Mouse (Mus musculus) kidney, embryonic 15.5 days (tissue): ENCODE data around the gene Vamp5. TPM values are rescaled to one million over a fixed set of nuclear protein-coding genes. Genes with fewer than 3 reads are reported as not detected.

Experiments used
- ATAC-seq: fragments of 200-750 bp; cut with Nextera tagmentation; replicated peaks from 2 replicates; pipeline ENCODE4 v1.8.0; 2017; ENCODE audit warnings: moderate TSS enrichment; ENCODE audit not compliant: low FRiP score
- H3K27ac ChIP-seq: fragments of 300-500 bp; sonication (generic); 2 replicates; pipeline ENCODE4 v1.5.1; 2015; ENCODE audit warnings: mild to moderate bottlenecking, inconsistent platforms
- H3K27me3 ChIP-seq: fragments of 300-500 bp; sonication (generic); 2 replicates; pipeline ENCODE4 v1.6.1; 2015; ENCODE audit warnings: inconsistent platforms
- H3K36me3 ChIP-seq: fragments of 300-500 bp; sonication (generic); 2 replicates; pipeline ENCODE4 v1.6.1; 2015; ENCODE audit warnings: inconsistent platforms
- H3K4me1 ChIP-seq: fragments of 300-500 bp; sonication (generic); 2 replicates; pipeline ENCODE4 v1.6.1; 2015; ENCODE audit warnings: inconsistent platforms
- H3K4me2 ChIP-seq: fragments of 300-500 bp; sonication (generic); 2 replicates; pipeline ENCODE4 v1.6.1; 2015; ENCODE audit warnings: moderate library complexity, mild to moderate bottlenecking, inconsistent platforms
- H3K4me3 ChIP-seq: fragments of 300-500 bp; sonication (generic); replicated peaks from 2 replicates; pipeline ENCODE4 v1.5.1; 2015; ENCODE audit warnings: mild to moderate bottlenecking, inconsistent platforms
- H3K9ac ChIP-seq: fragments of 300-500 bp; sonication (generic); 2 replicates; pipeline ENCODE4 v1.6.1; 2015; ENCODE audit warnings: mild to moderate bottlenecking, inconsistent platforms
- H3K9me3 ChIP-seq: fragments of 300-500 bp; sonication (generic); replicated peaks from 2 replicates; pipeline ENCODE4 v1.6.1; 2016; ENCODE audit warnings: inconsistent platforms
- WGBS: fragments of 180-500 bp; shearing (Covaris S2); methylation state at CpG from one replicate; pipeline ENCODE4 v1.1.7; 2015; ENCODE audit warnings: mixed read lengths; 5-methylcytosine and 5-hydroxymethylcytosine counted together
- polyA plus RNA-seq: library from polyadenylated mRNA; unstranded; fragments of >200 nt; fragmentation: Nextera tagmentation; extraction: Ambion mirVana; gene quantifications from 2 replicates; pipeline ENCODE4 v1.2.1, GENCODE M21; 2015

Vamp5 gene
- polyA plus RNA-seq, 1 experiment from 2014 or later = 40.7 TPM

DNA sequence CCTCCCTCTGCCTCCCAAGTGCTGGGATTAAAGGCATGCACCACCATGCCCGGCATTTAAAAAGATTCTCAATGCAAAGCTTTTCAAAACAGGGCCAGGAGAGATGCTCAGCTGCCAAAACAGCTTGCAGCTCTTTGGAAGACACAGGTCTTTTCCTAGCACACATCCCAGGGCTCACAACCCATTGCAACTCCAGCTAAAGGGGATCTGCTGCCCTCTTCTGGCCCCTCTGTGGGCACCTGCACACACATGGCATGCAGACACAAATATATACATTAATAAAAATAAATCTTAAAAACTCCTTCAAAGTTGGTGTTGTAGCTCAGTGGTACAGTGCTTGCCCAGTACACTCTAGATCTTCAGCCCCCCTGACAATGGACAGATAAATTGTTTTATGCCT is 29.7 kb upstream of the Vamp5 start:
- Histone ChIP-seq H3K9me3 (no peaks in the 10 kb centered on the region), H3K27ac (no peak overlapping the region), H3K4me1 (peaks cover 10% of the 10 kb centered on the region), H3K4me2 (no peak overlapping the region), H3K27me3 (no peaks in the 10 kb centered on the region), H3K9ac (no peak overlapping the region), H3K36me3 (no peaks in the 10 kb centered on the region), H3K4me3 (no peak overlapping the region)
- ATAC-seq = no peak
- WGBS = 42% methylated on average over 1 of the region's 1 CpGs

DNA sequence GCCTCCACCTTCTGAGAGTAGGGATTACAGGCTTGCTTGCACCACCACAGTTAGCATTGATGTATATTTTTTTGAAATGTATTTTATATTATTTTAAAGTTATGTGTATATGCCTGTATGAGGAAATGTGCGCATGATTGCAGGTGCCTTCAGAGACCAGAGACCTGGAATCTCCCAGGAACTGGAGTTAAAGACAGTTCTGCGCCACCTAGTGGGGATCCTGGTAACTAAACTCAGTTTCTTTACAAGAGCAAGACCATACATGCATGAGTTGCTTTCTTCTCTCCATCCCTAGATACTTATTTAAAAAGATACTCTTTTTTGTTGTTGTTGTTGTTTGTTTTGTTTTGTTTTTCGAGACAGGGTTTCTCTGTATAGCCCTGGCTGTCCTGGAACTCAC is 29.3 kb upstream of the Vamp5 start:
- no peak overlapping the region for H3K4me3 ChIP-seq
- H3K9ac ChIP-seq = no peak overlapping the region
- 19% methylated on average over 3 of the region's 3 CpGs for WGBS
- no peak overlapping the region for H3K4me2 ChIP-seq
- H3K36me3 ChIP-seq = no peaks in the 10 kb centered on the region
- no peaks in the 10 kb centered on the region for H3K27me3 ChIP-seq
- no peaks in the 10 kb centered on the region for H3K9me3 ChIP-seq
- no peak for ATAC-seq
- peaks cover 6% of the 10 kb centered on the region for H3K4me1 ChIP-seq
- no peak overlapping the region for H3K27ac ChIP-seq

DNA sequence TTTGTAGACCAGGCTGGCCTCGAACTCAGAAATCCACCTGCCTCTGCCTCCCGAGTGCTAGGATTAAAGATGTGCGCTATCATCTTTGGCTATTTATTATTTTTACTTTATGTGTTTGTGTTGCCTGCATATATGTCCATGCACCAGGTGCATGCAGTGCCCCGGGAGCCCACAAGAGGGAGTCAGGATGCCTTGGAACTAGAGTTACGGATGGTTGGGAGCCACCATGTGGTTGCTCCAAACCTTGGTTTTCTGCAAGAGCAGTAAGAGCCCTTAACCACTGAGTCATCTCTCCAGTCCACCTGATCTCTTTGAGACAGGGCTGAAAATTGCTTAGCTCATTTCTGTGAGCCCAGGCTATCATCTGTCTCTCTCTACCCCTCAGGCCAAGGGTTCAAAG is 26.9 kb upstream of the Vamp5 start:
- H3K4me2 ChIP-seq = no peak overlapping the region
- ATAC-seq = peak; percentile 86
- no peaks in the 10 kb centered on the region for H3K27me3 ChIP-seq
- WGBS = 2% methylated on average over 5 of the region's 5 CpGs
- no peak overlapping the region for H3K4me3 ChIP-seq
- no peaks in the 10 kb centered on the region for H3K36me3 ChIP-seq
- no peak overlapping the region for H3K9ac ChIP-seq
- no peak overlapping the region for H3K27ac ChIP-seq
- H3K9me3 ChIP-seq = no peaks in the 10 kb centered on the region
- no peaks in the 10 kb centered on the region for H3K4me1 ChIP-seq

- Histone ChIP-seq H3K9ac (no peak overlapping the region), H3K36me3 (no peaks in the 10 kb centered on the region), H3K4me1 (no peaks in the 10 kb centered on the region), H3K4me2 (no peak overlapping the region), H3K27me3 (no peaks in the 10 kb centered on the region), H3K9me3 (no peaks in the 10 kb centered on the region), H3K4me3 (no peak overlapping the region), H3K27ac (no peak overlapping the region)
- no peak for ATAC-seq
- 81% methylated on average over 7 of the region's 7 CpGs for WGBS
Observed at GRCm38 (mm10) chr6:72405356-72405755, 25.1 kb upstream of the Vamp5 start.

- no peak for ATAC-seq
- H3K27ac ChIP-seq = no peak overlapping the region
- no peak overlapping the region for H3K4me3 ChIP-seq
- WGBS = 21% methylated on average over 7 of the region's 7 CpGs
- H3K9me3 ChIP-seq = no peaks in the 10 kb centered on the region
- no peaks in the 10 kb centered on the region for H3K27me3 ChIP-seq
- H3K4me2 ChIP-seq = no peak overlapping the region
- H3K9ac ChIP-seq = no peak overlapping the region
- no peaks in the 10 kb centered on the region for H3K36me3 ChIP-seq
- H3K4me1 ChIP-seq = 0 out of 2 replicates have a peak, but pooled peaks cover 2% of the 10 kb centered on the region
Observed at GRCm38 (mm10) chr6:72401875-72402274, 21.6 kb upstream of the Vamp5 start.

DNA sequence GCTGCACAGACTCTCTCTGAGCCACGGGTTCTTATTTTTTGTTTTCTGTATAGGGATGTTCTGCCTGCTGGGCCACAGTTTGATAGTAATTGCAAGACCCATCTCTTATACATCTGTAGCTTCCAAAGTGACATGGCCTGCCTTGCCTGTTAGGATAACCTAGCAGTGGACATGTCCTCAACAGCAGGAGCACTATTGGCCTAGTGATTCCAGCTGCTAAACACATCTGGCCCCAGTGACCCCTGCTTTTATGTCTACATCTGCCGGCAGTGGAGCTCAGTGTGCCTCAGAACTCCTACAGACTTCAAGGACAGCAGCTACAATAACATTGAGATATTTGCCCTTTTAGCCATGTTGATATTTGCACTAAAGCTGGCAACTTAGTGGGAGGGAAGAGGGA is 19.7 kb upstream of the Vamp5 start:
- H3K27me3 ChIP-seq = no peaks in the 10 kb centered on the region
- ATAC-seq = no peak
- H3K36me3 ChIP-seq = no peaks in the 10 kb centered on the region

GRCm38 (mm10) chr6:72396837-72397251 is 16.6 kb upstream of the Vamp5 start:
- H3K4me3 ChIP-seq = no peak overlapping the region
- no peak for ATAC-seq
- H3K9ac ChIP-seq = no peak overlapping the region
- peaks cover 5% of the 10 kb centered on the region; the same call in 1 of the 2 replicates for H3K4me1 ChIP-seq
- no peak overlapping the region for H3K4me2 ChIP-seq
- no peaks in the 10 kb centered on the region for H3K36me3 ChIP-seq
- no peaks in the 10 kb centered on the region for H3K9me3 ChIP-seq
- no peak overlapping the region for H3K27ac ChIP-seq
- no peaks in the 10 kb centered on the region for H3K27me3 ChIP-seq
- 79% methylated on average over 10 of the region's 10 CpGs for WGBS

More for the DNA sequence above, 19.7 kb upstream of the Vamp5 start:
- no peaks in the 10 kb centered on the region for H3K9me3 ChIP-seq
- no peak overlapping the region for H3K4me3 ChIP-seq
- 0 out of 2 replicates have a peak, but pooled peaks cover 2% of the 10 kb centered on the region for H3K4me1 ChIP-seq
- H3K27ac ChIP-seq = no peak overlapping the region
- H3K9ac ChIP-seq = no peak overlapping the region
- 35% methylated on average over 2 of the region's 2 CpGs for WGBS
- H3K4me2 ChIP-seq = no peak overlapping the region

DNA sequence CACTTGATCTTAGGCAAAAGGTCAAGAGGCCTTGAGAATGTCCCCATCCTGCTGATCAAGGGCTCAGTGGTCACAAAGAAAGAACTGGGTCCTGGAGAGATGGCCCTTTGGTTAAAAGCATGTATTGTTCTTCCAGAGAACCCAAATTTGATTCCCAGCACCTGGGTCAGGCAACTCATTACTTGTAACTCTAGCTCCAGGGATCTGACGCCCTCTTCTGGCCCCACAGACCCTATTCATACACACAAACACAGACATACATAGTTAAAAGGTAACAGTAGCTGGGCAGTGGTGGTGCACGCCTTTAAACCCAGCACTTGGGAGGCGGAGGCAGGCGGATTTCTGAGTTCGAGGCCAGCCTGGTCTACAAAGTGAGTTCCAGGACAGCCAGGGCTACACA is 12.1 kb upstream of the Vamp5 start:
- no peak for ATAC-seq
- Histone ChIP-seq H3K9ac (no peak overlapping the region), H3K4me2 (no peak overlapping the region), H3K27me3 (no peaks in the 10 kb centered on the region), H3K9me3 (no peaks in the 10 kb centered on the region), H3K4me1 (peaks cover 43% of the 10 kb centered on the region), H3K27ac (peak overlapping the region; percentile 96), H3K4me3 (no peak overlapping the region), H3K36me3 (peaks cover 6% of the 10 kb centered on the region; the same call in 1 of the 2 replicates)
- WGBS = 94% methylated on average over 5 of the region's 5 CpGs

GRCm38 (mm10) chr6:72390795-72391521 is 10.7 kb upstream of the Vamp5 start:
- peak; percentile 87 for ATAC-seq
- 8% methylated on average over 12 of the region's 12 CpGs for WGBS

GRCm38 (mm10) chr6:72389941-72390771 is 9.9 kb upstream of the Vamp5 start, which contains the start of gene Vamp8:
Gene Vamp8 (minus strand): TSS chr6:72390703.
- H3K27ac ChIP-seq = peak within 1 kb of the TSS; percentile 96
- peaks cover 43% of the 10 kb centered on the region for H3K4me1 ChIP-seq
- H3K27me3 ChIP-seq = no peaks in the 10 kb centered on the region
- peak within 1 kb of the TSS; percentile 67 for H3K9ac ChIP-seq
- peak; percentile 82 for ATAC-seq
- no peaks in the 10 kb centered on the region for H3K9me3 ChIP-seq
- peak within 1 kb of the TSS; percentile 51 for H3K4me3 ChIP-seq
- WGBS = under 1% methylated on average over 33 of the region's 33 CpGs
- H3K4me2 ChIP-seq = peak within 1 kb of the TSS; percentile 65
- peaks cover 23% of the 10 kb centered on the region for H3K36me3 ChIP-seq

More at GRCm38 (mm10) chr6:72390795-72391521, 10.7 kb upstream of the Vamp5 start:
- Histone ChIP-seq H3K4me1 (peaks cover 43% of the 10 kb centered on the region), H3K4me2 (peak overlapping the region; percentile 65), H3K27ac (peak overlapping the region; percentile 96), H3K36me3 (peaks cover 15% of the 10 kb centered on the region), H3K9ac (peak overlapping the region; percentile 67), H3K4me3 (peak overlapping the region; percentile 51), H3K27me3 (no peaks in the 10 kb centered on the region), H3K9me3 (no peaks in the 10 kb centered on the region)

- H3K4me1 ChIP-seq = peaks cover 43% of the 10 kb centered on the region
- peak overlapping the region; percentile 65 for H3K4me2 ChIP-seq
- peaks cover 30% of the 10 kb centered on the region for H3K36me3 ChIP-seq
- H3K9ac ChIP-seq = peak overlapping the region; percentile 67
- 16% methylated on average over 13 of the region's 13 CpGs for WGBS
- ATAC-seq = peak; percentile 59
- no peaks in the 10 kb centered on the region for H3K27me3 ChIP-seq
- peak overlapping the region; percentile 51 for H3K4me3 ChIP-seq
- peak overlapping the region; percentile 96 for H3K27ac ChIP-seq
- no peaks in the 10 kb centered on the region for H3K9me3 ChIP-seq
Observed at GRCm38 (mm10) chr6:72389471-72389940, 9.2 kb upstream of the Vamp5 start.

DNA sequence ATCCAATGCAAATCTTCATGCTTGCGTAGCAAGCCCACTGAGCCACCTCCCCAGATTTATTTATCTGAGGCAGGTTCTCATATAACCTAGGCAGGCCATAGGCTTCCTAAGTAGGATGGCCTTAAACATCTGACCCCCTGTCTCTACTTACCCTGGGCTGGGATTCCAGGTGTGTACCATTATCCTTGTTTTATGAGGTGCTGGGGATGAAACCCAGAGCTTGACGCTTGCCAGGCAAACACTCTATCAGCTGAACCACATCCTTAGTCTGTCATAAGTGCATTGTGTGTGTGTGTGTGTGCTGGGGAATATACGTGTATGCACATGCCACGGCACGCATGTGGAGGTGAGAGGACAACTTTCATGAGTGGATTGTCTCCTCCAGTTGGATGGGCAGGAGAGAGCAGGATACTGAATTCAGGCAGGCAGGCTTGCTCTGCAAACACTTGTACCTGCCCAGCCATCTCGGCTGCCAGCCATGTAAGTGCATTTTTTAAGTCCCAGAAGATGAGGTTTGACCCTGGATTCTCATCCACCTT is 8.6 kb upstream of the Vamp5 start:
- Histone ChIP-seq H3K4me2 (peak overlapping the region; percentile 65), H3K27ac (peak overlapping the region; percentile 96; the same call in 1 of the 2 replicates), H3K9me3 (no peaks in the 10 kb centered on the region), H3K4me3 (peak overlapping the region; percentile 51), H3K4me1 (peaks cover 43% of the 10 kb centered on the region), H3K27me3 (no peaks in the 10 kb centered on the region), H3K9ac (peak overlapping the region; percentile 67; the same call in 1 of the 2 replicates), H3K36me3 (peaks cover 36% of the 10 kb centered on the region)
- WGBS = 75% methylated on average over 6 of the region's 6 CpGs
- ATAC-seq = no peak
